Mouse (Mus musculus) heart, adult 8-10 months (tissue): ENCODE measurements around the gene Stard7. TPM values are rescaled to one million over a fixed set of nuclear protein-coding genes. Genes with fewer than 3 reads are reported as not detected.

Experiments used
- DNase-seq: peaks from one replicate; pipeline ENCODE4 v3.0.0; 2022; ENCODE audit warnings: low spot score
- total RNA-seq, 4 experiments: library from RNA; stranded (reverse); gene quantifications; 2 replicates each; pipeline ENCODE4 v1.2.4; 2022

Stard7 gene
- total RNA-seq, 4 experiments from 2014 or later: 162 to 173 (median 169) TPM

- DNase-seq: no peak
Measured at GRCm38 (mm10) chr2:127319071-127319470, 49.1 kb downstream of the Stard7 start.

- DNase-seq: no peak
Measured at GRCm38 (mm10) chr2:127322671-127323285, 52.8 kb downstream of the Stard7 start.

- no peak for DNase-seq
Measured at GRCm38 (mm10) chr2:127323667-127324066, 53.6 kb downstream of the Stard7 start.

- DNase-seq: no peak
Measured at GRCm38 (mm10) chr2:127324456-127324855, 54.4 kb downstream of the Stard7 start.

- no peak for DNase-seq
Measured at GRCm38 (mm10) chr2:127328090-127328851, 58.3 kb downstream of the Stard7 start.

GRCm38 (mm10) chr2:127332807-127333570 lies 63.0 kb downstream of the Stard7 start:
- no peak for DNase-seq

- no peak for DNase-seq
Measured at GRCm38 (mm10) chr2:127333945-127334603, 64.1 kb downstream of the Stard7 start.

GRCm38 (mm10) chr2:127335078-127335541 lies 65.1 kb downstream of the Stard7 start:
- DNase-seq: no peak

- DNase-seq: peak; percentile 73
Measured at GRCm38 (mm10) chr2:127335767-127336496, 65.9 kb downstream of the Stard7 start, which contains the start of gene Dusp2. Gene Dusp2 (plus strand): TSS chr2:127336159.

- DNase-seq: no peak
Measured at GRCm38 (mm10) chr2:127336497-127336832, 66.4 kb downstream of the Stard7 start.

- no peak for DNase-seq
Measured at GRCm38 (mm10) chr2:127336885-127337284, 66.9 kb downstream of the Stard7 start.

- DNase-seq: no peak
Measured at GRCm38 (mm10) chr2:127337531-127337930, 67.5 kb downstream of the Stard7 start.

- DNase-seq: no peak
Measured at GRCm38 (mm10) chr2:127338012-127338411, 68.0 kb downstream of the Stard7 start.

- DNase-seq: no peak
Measured at GRCm38 (mm10) chr2:127338416-127338815, 68.4 kb downstream of the Stard7 start, which contains the start of gene Astl. Gene Astl (plus strand): TSS chr2:127338639.

- no peak for DNase-seq
Measured at GRCm38 (mm10) chr2:127338833-127339232, 68.8 kb downstream of the Stard7 start.

GRCm38 (mm10) chr2:127339262-127339661 lies 69.2 kb downstream of the Stard7 start:
- DNase-seq: no peak

GRCm38 (mm10) chr2:127341159-127341558 lies 71.1 kb downstream of the Stard7 start:
- DNase-seq: peak; percentile 45

- DNase-seq: no peak
Measured at GRCm38 (mm10) chr2:127346334-127346733, 76.3 kb downstream of the Stard7 start.

GRCm38 (mm10) chr2:127347147-127347985 lies 77.3 kb downstream of the Stard7 start:
- no peak for DNase-seq
